Mouse (Mus musculus): ENCODE data around the gene Fer1l5.

- TF ChIP-seq CTCF (IDR thresholded peaks at IDR 0.05; ENCODE audit: low read depth, low read length): no peak
- no peak for TF ChIP-seq POLR2A (IDR thresholded peaks at IDR 0.05; ENCODE audit: insufficient read depth, low read length)
- no peak for TF ChIP-seq EP300 (IDR thresholded peaks at IDR 0.05; ENCODE audit: insufficient read depth, low read depth, low read length)
Measured at GRCm38 (mm10) chr1:36461829-36462228, 89.7 kb downstream of the Fer1l5 start.
